Mouse (Mus musculus): Measurements from ENCODE around the gene Sub1.

The Sub1 gene

DNA sequence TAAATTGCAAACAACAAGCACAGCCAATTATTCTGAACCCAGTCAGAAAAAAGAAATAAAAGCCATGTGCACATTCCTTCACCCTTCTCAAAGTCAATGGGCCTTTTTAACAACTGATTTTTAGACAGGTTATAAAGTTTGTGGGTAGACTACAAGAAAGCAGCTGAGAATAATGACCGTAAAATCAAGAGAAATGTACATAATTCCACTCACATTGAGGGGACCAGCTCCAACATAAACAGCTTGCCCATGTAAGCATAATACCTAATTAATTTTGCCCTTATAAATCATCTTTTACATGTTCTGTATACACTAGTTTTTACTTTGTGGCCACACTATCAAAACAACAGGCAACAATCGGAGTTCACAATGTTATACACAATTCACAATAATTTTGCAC, 2.8 kb downstream of the Sub1 start:
- CTCF ChIA-PET, result interaction anchor here in 1 of 4 experiments (3.2 kb wide), 1 partner anchor 44 kb away, joined by 16 read pairs; no protein-coding TSS in a partner anchor
- POLR2A ChIA-PET, result interaction anchor here (0.6 to 31.2 kb wide), 30 partner anchors 7 to 574 kb away, joined by 3 to 578 read pairs (median 13); no protein-coding TSS in a partner anchor

DNA sequence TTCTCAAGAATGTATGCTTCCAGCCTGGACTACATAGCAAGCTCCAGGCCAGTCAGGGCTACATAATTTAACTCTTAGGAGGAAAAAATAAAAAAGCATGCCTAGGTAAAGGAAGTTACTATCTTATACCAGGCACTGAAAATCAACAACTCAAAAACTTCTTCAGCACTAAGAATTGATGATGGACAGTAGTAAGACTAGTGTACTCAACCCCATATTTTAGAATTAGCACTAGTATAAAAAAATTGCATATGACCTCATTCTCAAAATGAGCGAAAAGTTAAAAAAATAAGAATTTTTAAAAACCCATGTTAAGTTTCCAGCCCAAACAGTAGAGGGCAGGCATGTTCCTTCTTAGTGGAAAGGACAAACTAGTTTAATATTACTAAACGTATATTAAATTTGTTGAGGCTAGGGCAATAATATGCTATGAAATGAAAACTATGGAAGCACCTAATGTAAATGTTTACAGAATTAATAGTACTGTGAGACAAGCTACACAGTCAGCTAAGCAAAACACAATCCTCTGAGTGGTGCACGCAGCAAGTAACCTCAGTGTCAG, 5.2 kb downstream of the Sub1 start:
- CTCF ChIA-PET, result interaction anchor here in 2 of 4 experiments (1.0 to 3.2 kb wide), 2 partner anchors 46 kb away, joined by 4 to 16 read pairs; no protein-coding TSS in a partner anchor
- POLR2A ChIA-PET, result interaction anchor here (0.8 to 31.2 kb wide), 17 partner anchors 9 to 205 kb away, joined by 3 to 578 read pairs (median 6); no protein-coding TSS in a partner anchor

DNA sequence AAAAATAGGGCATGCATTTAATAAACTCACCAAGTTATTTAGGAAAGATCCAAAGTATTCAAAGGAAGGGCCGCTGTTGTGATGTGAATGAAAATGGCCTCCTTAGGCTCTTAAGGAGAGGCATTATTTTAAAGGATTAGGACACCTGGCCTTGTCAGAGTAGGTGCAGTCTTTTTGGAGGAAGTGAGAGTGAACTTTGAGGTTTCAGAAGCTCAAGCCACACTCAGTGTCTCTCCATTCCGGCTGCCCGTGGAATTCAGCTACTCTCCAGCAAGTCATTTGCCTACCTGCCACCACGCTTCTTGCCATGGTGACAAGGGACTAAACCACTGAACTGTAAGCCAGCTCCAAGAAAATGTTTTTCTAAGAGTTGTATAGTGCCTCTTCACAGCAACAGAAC, 8.2 kb downstream of the Sub1 start:
- CTCF ChIA-PET, result interaction anchor here in 3 of 4 experiments (0.6 to 1.9 kb wide), 5 partner anchors 10 to 61 kb away, joined by 3 to 4 read pairs (median 4); no protein-coding TSS in a partner anchor
- POLR2A ChIA-PET, result interaction anchor here in 3 of 4 experiments (0.6 to 31.2 kb wide), 21 partner anchors 9 to 265 kb away, joined by 3 to 578 read pairs (median 4); partner anchors contain the start of gene Zfr (in 1 of the 3)

GRCm38 (mm10) chr15:11987892-11988291, 8.9 kb downstream of the Sub1 start:
- POLR2A ChIA-PET, result interaction anchor here in 3 of 4 experiments (0.6 to 31.2 kb wide), 19 partner anchors 6 to 1029 kb away, joined by 3 to 578 read pairs (median 4); partner anchors contain the start of genes 6030458C11Rik (in 1 of the 3), Drosha (in 1 of the 3) and Sub1 (in 1 of the 3)

DNA sequence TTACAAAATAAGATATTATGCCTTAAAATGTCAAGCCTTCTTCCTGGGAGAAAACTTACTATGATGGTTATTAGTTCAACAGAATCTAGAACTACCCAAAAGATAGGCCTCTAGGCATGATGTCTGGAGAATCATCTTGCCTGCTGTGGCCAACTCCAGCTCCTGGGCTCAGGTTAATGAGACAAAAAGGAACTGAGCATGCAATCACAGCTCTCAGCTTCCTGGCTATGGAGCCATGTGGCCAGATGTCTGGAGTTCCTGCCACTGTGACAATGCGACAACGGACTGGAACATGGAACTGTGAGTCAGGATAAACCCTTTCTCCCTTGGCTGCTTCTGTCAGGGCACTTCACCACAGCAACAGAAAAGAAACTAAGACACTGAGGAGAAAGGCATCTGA, 14.8 kb downstream of the Sub1 start:
- ChIA-PET CTCF (interaction anchor here in 1 of 4 experiments (1.7 to 2.5 kb wide), 2 partner anchors 10 to 55 kb away, joined by 4 to 6 read pairs; no protein-coding TSS in a partner anchor), POLR2A (interaction anchor here in 3 of 4 experiments (0.5 to 31.2 kb wide), 8 partner anchors 12 to 135 kb away, joined by 3 to 578 read pairs (median 38); partner anchors contain the start of genes Sub1 (in 2 of the 3) and Zfr (in 1 of the 3))

More at GRCm38 (mm10) chr15:11987892-11988291, 8.9 kb downstream of the Sub1 start:
- CTCF ChIA-PET, result interaction anchor here in 3 of 4 experiments (0.7 to 1.9 kb wide), 4 partner anchors 9 to 49 kb away, joined by 3 to 6 read pairs (median 4); no protein-coding TSS in a partner anchor

DNA sequence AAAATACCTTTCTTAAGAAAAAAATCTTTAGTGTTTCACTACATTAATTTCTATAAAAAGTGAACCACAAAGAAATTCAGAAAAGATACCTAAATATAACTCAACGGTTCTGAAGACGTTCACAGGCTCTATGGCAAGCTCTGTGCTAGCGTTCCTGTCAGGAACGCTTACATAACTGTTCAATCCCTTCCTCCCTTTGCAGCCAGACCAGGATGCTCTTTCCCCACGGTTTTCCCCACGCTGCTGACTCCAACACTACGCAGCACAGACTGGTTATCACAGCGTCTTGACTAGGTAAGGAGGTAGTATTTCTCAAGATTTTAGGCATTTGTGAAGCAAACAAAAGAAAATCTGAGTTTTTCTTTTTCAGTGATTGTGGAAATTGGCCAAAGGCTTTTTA, 15.3 kb downstream of the Sub1 start:
- ChIA-PET POLR2A (interaction anchor here in 2 of 4 experiments (1.2 to 31.2 kb wide), 7 partner anchors 10 to 55 kb away, joined by 5 to 578 read pairs (median 68); partner anchors contain the start of gene Sub1 (in 2 of the 2)), CTCF (interaction anchor here in 2 of 4 experiments (0.6 to 2.9 kb wide), 3 partner anchors 9 to 389 kb away, joined by 6 to 9 read pairs (median 7); no protein-coding TSS in a partner anchor)

DNA sequence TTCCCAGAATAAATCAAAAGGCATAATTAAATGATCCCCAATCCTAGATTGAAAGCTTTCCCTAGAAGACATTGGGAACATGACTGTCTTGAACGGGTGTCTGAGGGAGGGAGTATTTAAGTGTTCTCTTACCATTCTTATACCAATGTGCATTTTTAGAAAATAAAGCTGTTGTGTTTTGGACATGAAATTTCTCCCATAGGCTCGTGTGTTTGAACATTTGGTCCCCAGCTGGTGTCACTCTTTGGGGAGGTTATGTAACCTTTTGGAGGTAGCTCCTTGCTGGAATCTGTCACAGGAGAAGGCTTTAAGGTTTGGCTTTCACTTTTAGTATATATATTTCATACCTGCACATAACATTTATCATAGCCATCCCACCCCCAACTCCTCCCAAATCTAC, 18.6 kb downstream of the Sub1 start:
- ChIA-PET CTCF (interaction anchor here in 3 of 4 experiments (0.7 to 1.4 kb wide), 5 partner anchors 10 to 59 kb away, joined by 3 to 6 read pairs (median 4); no protein-coding TSS in a partner anchor), POLR2A (interaction anchor here in 3 of 4 experiments (0.6 to 31.2 kb wide), 11 partner anchors 10 to 157 kb away, joined by 3 to 578 read pairs (median 25); partner anchors contain the start of gene Sub1 (in 2 of the 3))

- ChIA-PET CTCF (no interaction called here), POLR2A (interaction anchor here in 3 of 4 experiments (0.5 to 31.2 kb wide), 14 partner anchors 10 to 607 kb away, joined by 3 to 578 read pairs (median 7); no protein-coding TSS in a partner anchor)
These were observed 19.7 kb downstream of the Sub1 start for GRCm38 (mm10) chr15:11977071-11977470.

- CTCF ChIA-PET, result interaction anchor here in 2 of 4 experiments (0.6 to 1.3 kb wide), 3 partner anchors 31 to 62 kb away, joined by 3 to 4 read pairs (median 4); no protein-coding TSS in a partner anchor
- POLR2A ChIA-PET, result interaction anchor here in 3 of 4 experiments (1.0 to 31.2 kb wide), 14 partner anchors 9 to 65 kb away, joined by 3 to 578 read pairs (median 6); partner anchors contain the start of gene Sub1 (in 1 of the 3)
These were observed 20.9 kb downstream of the Sub1 start for GRCm38 (mm10) chr15:11975836-11976235.

- POLR2A ChIA-PET, result interaction anchor here (0.7 to 31.2 kb wide), 23 partner anchors 9 to 572 kb away, joined by 3 to 578 read pairs (median 4); partner anchors contain the start of genes Sub1 (in 1 of the 4) and Tars (in 1 of the 4)
These were observed 24.8 kb downstream of the Sub1 start for GRCm38 (mm10) chr15:11971854-11972420.

GRCm38 (mm10) chr15:11970621-11971020, 26.2 kb downstream of the Sub1 start:
- ChIA-PET CTCF (interaction anchor here (0.6 to 4.2 kb wide), 14 partner anchors 9 to 563 kb away, joined by 3 to 55 read pairs (median 7); no protein-coding TSS in a partner anchor), POLR2A (interaction anchor here (0.7 to 31.2 kb wide), 14 partner anchors 10 to 1030 kb away, joined by 3 to 578 read pairs (median 5); partner anchors contain the start of genes Sub1 (in 1 of the 4) and Tars (in 1 of the 4))

More at GRCm38 (mm10) chr15:11971854-11972420, 24.8 kb downstream of the Sub1 start:
- CTCF ChIA-PET, result interaction anchor here (0.5 to 4.2 kb wide), 71 partner anchors 8 to 871 kb away, joined by 3 to 55 read pairs (median 3); no protein-coding TSS in a partner anchor

DNA sequence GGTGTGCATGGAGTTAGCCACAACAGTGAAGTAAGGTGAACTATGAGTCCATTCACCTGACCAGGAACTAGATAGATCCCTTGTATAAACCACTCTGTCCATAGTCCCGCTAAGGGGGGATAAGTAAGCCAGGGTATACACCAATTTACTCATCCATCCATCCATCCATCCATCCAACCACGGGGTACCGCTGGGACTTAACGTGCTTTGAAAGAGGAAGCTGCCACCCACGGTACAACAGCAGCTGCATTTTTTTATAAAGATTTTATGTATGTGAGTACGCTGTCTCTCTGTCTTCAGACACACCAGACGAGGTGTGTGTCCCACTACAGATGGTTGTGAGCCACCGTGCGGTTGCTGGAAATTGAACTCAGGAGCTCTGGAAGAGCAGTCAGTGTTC, 27.9 kb downstream of the Sub1 start:
- CTCF ChIA-PET, result interaction anchor here in 2 of 4 experiments (0.6 to 1.9 kb wide), 8 partner anchors 18 to 625 kb away, joined by 3 to 7 read pairs (median 3); no protein-coding TSS in a partner anchor
- POLR2A ChIA-PET, result interaction anchor here in 3 of 4 experiments (1.3 to 5.6 kb wide), 6 partner anchors 20 to 69 kb away, joined by 3 to 35 read pairs (median 7); partner anchors contain the start of gene Sub1 (in 1 of the 3)

DNA sequence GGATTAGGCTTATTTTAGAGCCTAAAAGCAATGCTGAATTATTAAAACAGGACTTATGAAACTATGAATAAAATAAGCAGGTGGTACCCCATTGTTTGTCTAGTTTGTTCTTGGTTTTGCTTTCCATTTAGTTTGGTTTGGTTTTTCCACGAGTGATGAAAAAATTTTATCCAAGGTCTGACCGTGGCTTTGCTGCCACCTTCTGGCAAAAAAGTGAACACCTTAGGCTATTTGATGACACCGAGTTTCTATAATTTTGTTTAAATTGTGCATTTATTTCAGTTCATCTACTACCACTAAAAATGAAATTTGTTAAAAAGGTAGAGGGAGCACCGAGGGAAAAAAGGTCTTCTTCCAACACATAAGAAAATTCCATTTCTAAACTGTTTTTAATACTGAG, 30.4 kb downstream of the Sub1 start:
- ChIA-PET POLR2A (no interaction called here), CTCF (interaction anchor here in 2 of 4 experiments (1.1 to 2.4 kb wide), 2 partner anchors 375 to 559 kb away, joined by 3 to 5 read pairs; no protein-coding TSS in a partner anchor)

GRCm38 (mm10) chr15:11965201-11965845, 31.5 kb downstream of the Sub1 start:
- ChIA-PET CTCF (interaction anchor here in 3 of 4 experiments (0.6 to 2.4 kb wide), 6 partner anchors 81 to 559 kb away, joined by 3 to 19 read pairs (median 4); no protein-coding TSS in a partner anchor), POLR2A (interaction anchor here in 1 of 4 experiments (0.6 to 0.7 kb wide), 3 partner anchors 29 to 154 kb away, joined by 3 to 4 read pairs (median 3); no protein-coding TSS in a partner anchor)

DNA sequence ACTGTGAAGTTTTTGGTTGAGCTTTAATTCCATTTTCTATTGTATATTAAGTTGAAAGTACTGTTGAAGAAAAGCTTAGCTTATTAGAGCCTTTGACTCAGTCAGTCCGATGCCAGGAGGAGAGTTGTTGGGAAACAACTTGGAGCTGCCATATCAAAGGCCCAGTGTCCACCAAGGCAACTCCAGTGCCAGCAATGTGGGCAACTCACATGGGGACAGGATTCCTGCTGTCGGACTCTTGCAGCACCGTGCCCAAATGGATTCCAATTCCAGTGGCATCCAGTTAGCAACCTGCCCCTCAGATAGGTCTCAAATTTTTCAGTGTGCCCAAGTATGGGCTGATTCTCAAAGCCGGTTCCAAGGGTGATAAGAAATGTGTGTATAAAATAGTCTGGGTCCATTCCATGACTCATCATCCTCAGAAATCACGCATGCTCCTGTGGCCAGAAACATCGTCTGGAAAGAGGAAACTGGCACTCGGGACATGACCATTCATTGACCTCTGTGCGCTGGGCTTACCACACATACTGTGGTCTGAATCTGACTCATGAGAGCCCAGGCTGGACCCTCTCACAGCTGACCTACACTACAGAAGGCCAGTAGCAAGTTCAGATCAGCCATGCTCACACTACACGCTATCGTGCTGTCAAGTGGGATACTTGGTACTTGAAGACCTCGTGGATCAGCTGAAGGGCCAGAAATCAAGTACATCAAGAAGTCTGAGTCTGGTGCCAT, 32.8 kb downstream of the Sub1 start:
- ChIA-PET POLR2A (no interaction called here), CTCF (interaction anchor here in 3 of 4 experiments (0.6 to 2.4 kb wide), 3 partner anchors 210 to 1735 kb away, joined by 3 to 19 read pairs (median 5); no protein-coding TSS in a partner anchor)

DNA sequence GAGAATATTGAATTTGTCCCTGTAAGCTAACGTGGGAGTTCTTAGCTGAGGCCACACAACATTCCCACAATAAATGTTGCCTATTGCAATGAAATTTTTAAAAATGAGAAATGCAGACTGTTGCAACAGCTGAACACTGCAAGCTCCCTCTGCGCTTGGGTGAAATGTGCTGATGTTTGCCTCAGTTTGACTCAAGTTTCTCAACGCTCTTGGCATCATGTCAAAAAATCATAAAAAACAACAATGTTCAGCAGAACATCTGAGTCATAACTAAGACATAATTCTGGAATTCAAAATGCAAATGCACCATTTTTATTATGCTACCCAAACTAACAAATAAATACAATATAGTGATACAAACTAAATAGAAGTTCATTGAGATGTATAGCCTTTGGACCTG, 37.1 kb downstream of the Sub1 start:
- POLR2A ChIA-PET, result no interaction called here
- CTCF ChIA-PET, result no interaction called here

- CTCF ChIA-PET, result interaction anchor here in 2 of 4 experiments (0.5 to 0.9 kb wide), 2 partner anchors 52 to 834 kb away, joined by 3 to 5 read pairs; no protein-coding TSS in a partner anchor
- POLR2A ChIA-PET, result no interaction called here
These were observed 40.7 kb downstream of the Sub1 start for GRCm38 (mm10) chr15:11956129-11956528.
